Mouse (Mus musculus): ENCODE results near the gene Cxcl5.

- TF ChIP-seq POLR2A (IDR thresholded peaks at IDR 0.05; ENCODE audit: insufficient read length, low read depth) (no peak), MAX (IDR thresholded peaks at IDR 0.05; ENCODE audit: low read depth) (no peak), TCF12 (IDR thresholded peaks at IDR 0.05; ENCODE audit: insufficient read depth, poor library complexity, severe bottlenecking) (no peak), POLR2AphosphoS2 (IDR thresholded peaks at IDR 0.05; ENCODE audit: insufficient read length, low read depth) (no peak), E2F4 (IDR thresholded peaks at IDR 0.05; ENCODE audit: insufficient read depth) (no peak), MYOG (IDR thresholded peaks at IDR 0.05; ENCODE audit: control insufficient read depth in 1 of 3, insufficient read depth in 1 of 3, insufficient read length in 2 of 3, low read depth in 2 of 3) (no peak), MYOD1 (IDR thresholded peaks at IDR 0.05; ENCODE audit: control insufficient read depth in 1 of 3, insufficient read length in 2 of 3, low read depth in 2 of 3) (no peak), USF1 (IDR thresholded peaks at IDR 0.05; ENCODE audit: low read depth) (no peak)
Observed at GRCm38 (mm10) chr5:90788114-90788513, 29.0 kb downstream of the Cxcl5 start.
